Mouse (Mus musculus) neutrophil, adult 5-6 weeks (primary cell): ENCODE data around the gene Stk11. TPM values are rescaled to one million over a fixed set of nuclear protein-coding genes. Genes with fewer than 3 reads are reported as not detected.

ENCODE experiments used
- ATAC-seq: fragments of 151-379, 151-347 bp; 2 replicates; pipeline ENCODE4 v1.8.0; 2017; ENCODE audit warnings: mild to moderate bottlenecking, moderate TSS enrichment; ENCODE audit not compliant: insufficient number of reproducible peaks, poor library complexity, low FRiP score, severe bottlenecking; ENCODE audit errors: extremely low read depth
- total RNA-seq: library from RNA; stranded (forward); fragments of 200-1000 nt; gene quantifications from 2 replicates; pipeline ENCODE4 v1.2.3, GENCODE M21; 2017

The Stk11 gene
- total RNA-seq, 1 experiment from 2014 or later = 235 TPM

DNA sequence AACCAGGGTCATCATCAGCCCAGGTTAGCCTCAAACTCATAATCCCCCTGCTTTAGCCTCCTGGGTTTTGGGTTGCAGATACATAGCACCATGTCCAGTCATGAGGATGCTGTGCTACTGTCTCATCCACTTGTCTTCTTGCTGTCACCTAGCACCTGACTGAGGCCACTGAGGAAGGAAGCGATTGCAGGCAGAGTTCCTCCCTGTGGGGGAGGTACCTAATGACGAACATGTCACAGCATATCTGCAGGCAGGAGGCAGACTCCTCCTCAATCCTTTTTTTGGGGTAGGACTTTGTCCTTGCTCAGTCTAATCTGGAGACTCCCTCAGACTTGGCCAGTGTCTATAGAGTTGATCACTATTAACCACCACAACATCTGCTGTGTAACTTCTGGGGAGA lies 6.0 kb downstream of the Stk11 start:
- peak; percentile 76 for ATAC-seq

DNA sequence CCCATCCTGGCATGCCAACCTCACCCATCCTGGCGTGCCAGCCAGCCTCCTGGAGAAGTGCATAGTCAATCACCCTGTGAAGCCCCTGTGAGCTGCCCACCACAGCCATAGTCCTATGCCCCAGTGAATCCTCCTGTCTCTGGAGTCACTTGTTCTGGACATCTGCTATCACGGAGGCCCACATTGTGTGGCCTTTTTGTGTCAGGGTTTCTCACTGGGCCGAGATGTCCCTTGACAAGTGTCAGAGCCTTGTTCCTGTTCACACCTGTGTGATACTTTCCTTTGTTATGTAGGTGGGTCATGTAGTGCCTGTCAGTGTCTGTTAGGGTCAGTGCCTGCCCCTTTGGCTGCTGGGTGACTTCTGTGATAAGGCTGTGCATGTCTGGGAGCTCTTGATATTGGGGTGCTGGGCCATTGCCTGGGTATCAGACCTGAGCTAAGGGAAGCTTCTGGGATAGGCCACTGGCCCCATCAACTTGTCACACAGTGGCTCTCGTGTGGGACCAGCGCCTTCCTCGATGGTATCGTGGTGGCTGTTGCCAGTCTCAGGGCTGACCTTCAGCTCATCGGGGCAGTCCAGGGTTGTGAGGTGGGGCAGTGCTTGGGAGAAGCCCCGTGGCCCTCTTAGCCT lies 8.4 kb downstream of the Stk11 start:
- ATAC-seq = no peak

DNA sequence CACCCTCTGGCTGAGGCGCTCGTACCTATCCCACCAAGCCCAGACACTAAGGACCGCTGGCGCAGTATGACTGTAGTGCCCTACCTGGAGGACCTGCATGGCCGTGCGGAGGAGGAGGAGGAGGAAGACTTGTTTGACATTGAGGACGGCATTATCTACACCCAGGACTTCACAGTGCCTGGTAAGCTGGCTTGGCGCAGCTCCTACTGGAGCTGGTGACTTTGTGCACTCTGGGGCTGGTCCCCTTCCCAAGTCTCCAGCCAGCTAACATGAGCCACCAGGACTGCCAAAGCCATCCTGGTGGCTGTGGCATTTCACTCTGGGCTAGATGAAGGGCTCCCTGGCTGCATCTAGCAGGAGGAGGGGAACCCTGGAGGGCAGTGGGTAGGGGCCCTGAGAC lies 12.3 kb downstream of the Stk11 start:
- ATAC-seq = no peak

DNA sequence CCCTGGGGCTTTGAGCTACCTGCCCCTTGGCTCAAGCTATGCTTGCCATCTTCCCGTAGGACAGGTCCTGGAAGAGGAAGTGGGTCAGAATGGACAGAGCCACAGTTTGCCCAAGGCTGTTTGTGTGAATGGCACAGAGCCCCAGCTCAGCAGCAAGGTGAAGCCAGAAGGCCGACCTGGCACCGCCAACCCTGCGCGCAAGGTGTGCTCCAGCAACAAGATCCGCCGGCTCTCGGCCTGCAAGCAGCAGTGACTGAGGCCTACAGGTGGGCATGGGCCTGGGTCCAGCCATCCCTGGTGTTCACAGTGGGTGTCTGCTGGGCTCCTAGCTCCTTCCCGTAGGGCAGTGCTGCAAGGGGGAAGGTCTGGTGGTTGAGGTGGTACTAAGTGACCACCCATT lies 14.2 kb downstream of the Stk11 start:
- no peak for ATAC-seq

DNA sequence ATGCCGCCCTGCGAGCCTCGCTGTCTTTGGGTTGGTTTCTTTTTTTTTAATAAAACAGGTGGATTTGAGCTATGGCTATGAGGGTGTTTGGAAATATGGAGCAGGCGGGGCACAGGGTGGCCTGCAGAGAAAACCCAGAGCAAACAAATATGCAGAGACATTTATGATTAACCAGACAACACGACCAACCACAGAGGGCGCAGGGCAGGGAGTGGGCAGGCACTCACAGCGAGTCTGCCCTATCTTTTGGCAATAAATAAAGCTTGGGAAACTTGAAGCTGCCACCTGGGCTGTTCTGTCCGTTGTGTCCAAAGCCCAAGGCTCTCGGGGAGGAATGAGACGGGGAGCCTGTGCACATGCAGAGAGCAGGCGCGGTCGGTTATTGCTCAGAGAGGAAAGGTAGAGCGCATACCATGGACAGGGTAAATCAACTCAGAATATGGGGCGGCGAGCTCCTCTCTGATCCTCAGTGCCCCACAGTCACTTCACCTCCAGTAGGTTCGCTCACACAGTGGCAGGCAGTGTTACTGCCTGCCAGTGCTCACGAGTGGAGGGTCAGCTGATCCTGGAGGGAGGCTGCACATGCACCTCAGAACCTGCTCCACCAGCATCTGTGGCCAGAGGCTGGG lies 14.9 kb downstream of the Stk11 start:
- no peak for ATAC-seq

DNA sequence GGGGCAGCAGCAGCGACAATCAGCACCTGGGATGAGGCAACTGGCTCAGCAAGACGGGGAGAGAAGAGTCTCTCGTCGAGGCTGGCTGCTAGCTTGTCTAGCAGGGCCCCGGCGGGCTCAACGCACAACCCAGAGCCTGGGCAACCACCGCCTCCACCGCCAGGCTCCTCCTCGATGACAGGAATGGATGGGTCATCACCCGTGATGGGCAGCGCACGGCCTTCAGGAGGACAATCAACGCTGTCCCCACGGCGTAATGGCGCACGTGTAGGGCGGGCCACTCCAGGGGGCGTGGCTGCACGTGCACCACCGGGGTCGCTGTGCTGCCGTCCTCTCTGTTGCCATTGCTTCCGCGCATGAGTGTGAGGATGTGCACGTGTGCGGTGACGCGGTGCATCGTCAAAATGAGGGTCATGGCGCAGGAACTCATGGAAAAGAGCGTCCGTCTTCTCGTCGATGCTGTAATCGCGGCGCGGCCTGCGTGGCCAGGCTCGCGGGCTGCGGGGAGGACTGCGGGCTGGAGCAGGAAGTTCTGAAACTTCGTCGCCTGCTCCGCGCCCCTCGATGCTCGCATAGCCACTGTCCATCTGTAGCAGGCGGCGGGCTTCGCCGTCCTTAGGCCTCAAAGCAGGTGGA lies 15.8 kb downstream of the Stk11 start:
- no peak for ATAC-seq

DNA sequence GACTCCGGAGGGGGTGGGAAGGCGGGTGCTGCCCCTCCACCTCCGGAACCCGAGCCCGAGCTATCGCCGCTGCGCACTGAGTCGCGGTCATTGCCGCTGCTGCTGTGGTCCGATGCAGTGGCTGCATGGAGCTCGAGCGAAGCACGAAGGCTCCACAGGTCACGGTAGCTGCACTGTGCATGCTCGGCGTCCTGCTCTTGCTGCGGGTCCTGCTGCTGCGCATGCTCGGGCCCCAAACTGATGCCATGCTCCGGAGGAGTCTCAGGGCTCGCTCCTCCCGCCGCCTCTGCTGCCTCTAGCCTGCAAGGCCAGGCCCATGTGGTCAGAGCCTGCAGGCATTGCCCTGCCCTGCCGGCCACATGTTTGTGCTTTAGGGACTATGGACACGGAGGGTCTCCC lies 16.3 kb downstream of the Stk11 start:
- ATAC-seq = no peak

DNA sequence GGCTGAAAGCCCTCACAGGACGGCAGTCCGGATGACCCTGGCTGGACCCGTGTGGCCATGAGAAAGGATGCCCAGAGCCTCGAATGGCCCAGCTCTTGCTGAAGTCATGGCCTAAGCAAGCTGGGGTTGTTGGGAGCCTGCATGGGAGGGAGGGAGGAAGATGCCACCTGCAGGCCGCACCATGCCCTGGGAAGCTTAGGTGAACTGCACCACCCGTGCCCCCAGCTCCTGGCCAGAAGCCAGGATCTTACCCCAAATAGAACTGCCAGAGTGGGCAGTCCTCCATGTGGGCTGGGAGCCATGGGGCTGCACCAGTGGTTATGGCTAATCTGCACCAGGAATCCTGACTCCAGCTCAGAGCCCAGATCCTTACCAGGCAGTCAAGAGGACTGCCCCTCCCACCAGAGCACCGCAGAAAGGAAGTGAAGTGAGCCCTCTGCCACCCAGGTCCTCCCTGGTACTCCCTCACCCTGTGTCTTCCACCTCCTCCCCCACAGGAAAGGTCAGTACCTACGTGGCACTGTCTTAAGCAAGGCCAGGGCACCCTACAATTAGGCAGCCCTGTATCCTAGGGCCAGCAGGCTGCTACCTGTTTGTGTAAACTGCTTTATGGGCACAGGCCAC lies 17.7 kb downstream of the Stk11 start:
- peak; percentile 38 for ATAC-seq

DNA sequence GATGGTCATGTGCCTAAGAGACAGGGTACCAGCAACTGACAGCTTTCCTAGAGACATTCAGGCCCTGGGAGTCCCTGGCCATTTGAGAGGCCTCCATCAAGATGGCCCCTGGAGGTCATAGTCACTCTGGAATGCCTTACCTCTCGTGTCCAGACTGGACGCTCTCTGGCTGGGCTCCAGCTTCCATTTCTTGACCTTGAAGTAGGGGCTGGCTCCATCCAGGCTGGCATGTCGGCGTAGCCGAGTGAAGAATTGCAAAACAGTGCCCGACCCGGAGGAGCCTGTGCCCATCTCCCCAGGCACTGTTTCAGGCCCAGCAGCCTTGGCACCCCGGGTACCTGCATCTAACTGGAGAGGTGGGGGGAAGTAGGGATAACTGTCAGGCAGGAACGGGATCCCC lies 18.8 kb downstream of the Stk11 start:
- no peak for ATAC-seq

DNA sequence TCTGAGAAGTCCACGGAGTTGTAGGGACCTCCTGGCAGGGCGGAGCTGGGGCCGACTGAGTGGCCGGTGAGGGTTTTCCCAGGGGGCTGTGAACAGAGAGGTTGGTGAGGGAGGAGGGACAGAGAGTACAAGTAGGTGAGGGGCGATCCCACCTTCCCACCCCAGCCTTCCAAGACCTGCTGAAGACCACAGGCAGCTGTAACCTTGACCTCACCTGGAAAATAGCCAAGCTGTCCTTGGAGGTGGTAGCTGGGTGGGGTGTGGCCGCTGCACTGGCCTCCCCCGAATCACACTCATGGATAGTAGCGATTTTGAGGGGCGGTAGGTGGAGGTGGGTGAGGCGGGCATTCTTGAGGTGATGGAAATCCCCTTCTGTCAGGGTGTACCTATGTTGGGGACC lies 19.6 kb downstream of the Stk11 start:
- ATAC-seq = no peak

DNA sequence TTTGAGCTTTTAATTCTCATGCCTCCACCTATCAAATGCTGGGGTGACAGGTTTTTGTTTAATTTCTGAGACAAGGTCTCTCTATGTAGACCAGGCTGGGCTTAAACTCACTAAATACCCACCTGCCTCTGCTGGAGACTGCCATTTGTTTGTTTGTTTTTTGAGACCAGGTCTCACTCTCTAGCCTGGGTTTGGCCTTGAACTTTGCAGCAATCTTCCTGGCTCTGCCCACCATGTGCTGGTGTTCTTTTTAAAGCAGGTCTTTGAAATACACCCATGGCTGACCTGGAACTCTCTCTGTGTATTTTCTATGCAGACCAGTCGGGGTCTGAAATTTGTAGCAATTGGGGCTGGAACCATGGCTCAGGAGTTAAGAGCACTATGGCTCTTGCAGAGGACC lies 20.0 kb downstream of the Stk11 start:
- ATAC-seq = no peak

DNA sequence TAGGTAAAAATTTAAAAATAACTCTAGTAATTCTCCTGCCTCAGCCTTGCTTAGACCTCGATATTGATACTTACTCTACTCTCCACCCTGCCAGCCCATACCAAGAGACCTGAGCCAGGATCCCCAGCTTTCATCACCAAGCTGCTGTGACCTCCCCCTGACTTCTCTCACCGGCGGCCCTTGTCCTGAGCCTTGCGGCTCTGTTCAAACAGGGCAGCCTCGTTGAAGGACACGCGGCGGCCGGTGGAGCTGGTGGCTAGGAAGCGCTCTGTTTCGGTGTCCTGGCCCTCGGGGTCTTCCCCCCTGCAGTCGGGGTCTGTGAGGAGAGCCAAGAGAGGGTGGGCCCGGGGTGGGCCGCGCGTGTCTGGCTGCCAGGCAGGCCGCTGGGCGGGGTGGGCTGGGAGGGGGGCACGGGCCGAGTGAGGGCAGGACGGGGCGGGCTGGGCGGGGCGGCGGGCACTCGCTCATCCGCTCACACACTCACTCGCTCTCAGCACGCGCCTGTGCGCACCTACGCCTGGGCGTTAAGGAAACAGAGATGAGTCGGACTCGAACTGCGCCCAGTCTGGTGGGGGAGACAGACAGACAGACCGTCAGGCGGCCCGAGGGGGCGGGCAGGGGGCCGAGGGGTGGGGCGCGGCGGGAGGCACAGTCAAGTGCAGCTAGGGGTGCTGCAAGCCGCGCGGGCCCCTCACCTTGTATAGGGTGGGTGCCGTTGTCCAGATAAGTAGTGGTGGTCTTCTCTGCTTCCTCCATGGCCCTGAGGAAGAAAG lies 20.8 kb downstream of the Stk11 start:
- no peak for ATAC-seq

DNA sequence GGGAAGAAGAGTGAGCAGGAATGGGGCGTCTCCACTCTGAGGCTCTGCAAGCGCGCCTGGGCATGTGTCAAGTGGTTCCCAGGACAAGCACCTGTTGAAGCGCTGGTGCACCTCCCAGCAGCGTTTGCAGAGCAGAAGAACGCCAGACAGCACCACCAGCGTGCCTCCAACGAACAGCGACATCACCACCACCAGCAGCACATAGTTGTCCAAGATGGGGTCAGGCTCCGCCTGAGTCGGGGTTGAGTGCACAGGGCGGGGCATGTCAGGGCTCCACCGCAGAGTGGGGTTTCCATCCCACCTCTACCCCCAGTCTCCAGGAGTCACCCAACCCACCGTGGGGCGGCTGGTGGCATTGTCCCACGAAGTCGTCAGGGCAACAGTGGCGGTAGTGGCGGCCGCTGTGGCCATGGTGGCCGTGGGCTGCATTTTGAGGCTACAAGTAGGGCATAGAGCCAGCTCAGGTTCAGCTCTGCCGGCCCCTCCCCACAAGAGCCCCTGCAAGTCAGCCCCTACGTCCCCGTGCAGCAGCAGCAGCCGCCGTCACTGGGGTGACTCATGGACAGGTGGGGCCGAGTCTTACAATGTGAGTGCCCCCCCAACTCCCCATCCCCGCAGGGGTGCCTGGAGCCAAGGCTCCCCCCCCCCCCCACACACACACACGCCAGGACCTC lies 21.5 kb downstream of the Stk11 start:
- no peak for ATAC-seq

DNA sequence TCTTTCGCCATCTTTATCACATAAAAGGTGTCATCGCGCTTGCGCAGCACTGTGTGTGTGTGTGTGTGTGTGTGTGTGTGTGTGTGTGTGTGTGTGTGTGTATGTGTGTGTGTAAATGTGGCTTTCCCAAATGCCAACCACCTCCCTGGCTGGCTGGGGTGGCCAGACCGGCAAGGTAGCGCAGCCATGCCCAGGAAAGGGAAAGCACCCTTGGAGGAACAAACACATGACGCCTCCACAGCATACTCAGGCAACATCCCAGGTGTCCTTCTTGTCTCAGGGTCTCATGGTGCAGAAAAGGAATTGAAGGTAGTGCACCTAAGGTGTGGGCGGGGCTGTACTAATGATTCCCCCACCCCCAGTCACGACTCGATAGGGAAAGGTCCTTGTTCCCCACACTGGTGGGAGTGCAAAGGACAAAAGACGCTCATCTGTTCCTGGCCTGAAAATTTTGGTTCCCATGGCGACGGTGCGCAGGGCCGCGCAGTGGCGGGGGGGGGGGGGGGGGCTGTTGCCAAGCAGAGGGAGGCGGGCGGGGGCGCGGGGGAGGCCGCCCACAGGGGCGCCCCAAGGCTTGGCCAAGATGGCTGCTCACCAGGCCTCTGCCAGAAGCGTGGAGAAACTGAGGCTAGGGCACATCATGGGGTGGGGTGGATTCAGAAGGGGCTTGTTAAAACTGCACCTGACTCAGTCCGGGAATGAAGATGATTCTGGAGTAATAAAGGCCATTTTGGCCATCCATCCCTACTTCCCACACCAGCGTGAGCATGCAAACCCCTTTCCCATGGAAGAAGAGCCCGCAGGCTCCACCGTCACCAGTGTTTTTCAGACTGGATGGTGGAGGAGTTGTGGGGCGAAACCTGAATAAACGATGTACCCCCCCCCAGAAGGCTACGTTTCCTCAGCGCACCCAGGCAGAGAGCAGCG lies 22.3 kb downstream of the Stk11 start:
- ATAC-seq = no peak

DNA sequence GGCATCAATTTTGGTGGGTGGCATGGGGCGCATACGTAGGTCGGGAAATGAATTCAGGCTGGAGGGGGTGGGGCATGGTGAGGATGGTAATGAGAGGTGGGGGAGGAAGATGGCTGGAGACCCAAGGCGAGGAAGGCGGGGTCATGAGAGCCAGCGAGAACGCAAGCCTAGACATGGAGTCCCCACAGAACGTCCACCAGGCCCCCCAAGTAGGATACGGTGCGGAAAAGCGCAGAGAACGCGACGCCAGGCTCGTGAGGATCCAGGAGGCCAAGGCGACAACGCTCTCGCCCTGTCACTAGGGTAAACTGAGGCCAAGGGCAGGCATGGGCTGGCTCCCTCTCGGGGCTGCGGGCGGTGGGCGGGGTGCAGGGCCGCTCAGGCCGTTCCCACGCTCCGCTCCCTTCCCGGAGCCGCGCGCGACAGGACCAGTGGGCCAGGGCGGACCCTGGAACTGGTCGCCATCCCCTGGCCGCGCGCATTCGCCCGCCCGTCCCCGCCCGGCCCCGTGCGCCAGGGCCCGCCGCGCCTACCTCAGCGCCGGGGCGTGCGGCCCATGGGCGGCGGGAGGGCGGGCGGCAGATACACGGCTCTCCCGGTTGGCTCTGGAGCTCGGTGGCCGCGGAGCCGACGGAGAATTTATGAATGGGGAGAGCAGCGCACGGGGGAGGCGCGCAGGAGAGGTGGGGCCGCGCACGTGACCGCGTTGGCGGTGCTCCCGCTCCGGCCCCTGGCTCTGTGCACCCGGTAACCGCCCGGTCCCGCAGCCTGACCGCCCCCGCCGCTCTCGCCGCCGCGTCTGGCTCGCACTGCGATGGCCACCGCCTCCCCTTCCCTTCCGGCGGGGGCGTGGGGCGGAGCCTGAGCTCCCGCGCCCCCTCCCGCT lies 23.2 kb downstream of the Stk11 start, which contains the start of gene Atp5d:
TSS of gene Atp5d (plus strand) at position 80 of the 886 bp plus-strand sequence.
- no peak for ATAC-seq

DNA sequence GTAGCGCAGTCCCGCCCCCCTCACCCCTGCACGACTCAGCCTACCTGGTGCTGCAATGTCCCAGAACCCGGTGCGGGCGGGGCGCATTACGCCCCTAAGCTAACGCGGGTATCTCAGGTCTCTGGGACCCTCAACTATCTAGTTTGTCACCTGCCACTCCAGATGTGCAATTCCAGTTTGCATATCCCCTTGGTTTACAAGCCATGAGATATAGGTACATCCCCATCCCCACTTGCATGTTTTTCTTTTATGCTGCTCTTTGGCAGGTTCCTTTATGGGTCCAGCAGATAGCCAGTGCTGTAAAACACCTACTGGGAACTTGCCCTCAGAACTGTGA lies 23.8 kb downstream of the Stk11 start:
- ATAC-seq = no peak
